Mouse (Mus musculus) lung, embryonic 14.5 days (tissue): ENCODE data around the gene Ppif. TPM values are rescaled to one million over a fixed set of nuclear protein-coding genes. Genes with fewer than 3 reads are reported as not detected.
A peak's percentile ranks its signal among the peaks of the same experiment; 100 is the strongest.

ENCODE experiments used
- ATAC-seq: fragments of 200-750 bp; cut with Nextera tagmentation; 2 replicates; pipeline ENCODE4 v1.8.0; 2017; ENCODE audit warnings: mild to moderate bottlenecking, moderate TSS enrichment, moderate library complexity; ENCODE audit not compliant: insufficient read depth
- DNase-seq: peaks from one replicate; pipeline ENCODE4 v3.0.0-alpha.2; 2015
- H3K27ac ChIP-seq: fragments of 300-500 bp; sonication (generic); 2 replicates; pipeline ENCODE4 v1.5.1; 2014; ENCODE audit warnings: low read depth, mild to moderate bottlenecking, moderate library complexity
- H3K27me3 ChIP-seq: fragments of 300-500 bp; sonication (generic); 2 replicates; pipeline ENCODE4 v1.6.1; 2014; ENCODE audit warnings: low read length, control low read depth; ENCODE audit not compliant: insufficient read depth
- H3K36me3 ChIP-seq: fragments of 300-500 bp; sonication (generic); 2 replicates; pipeline ENCODE4 v1.6.1; 2014; ENCODE audit warnings: control low read depth; ENCODE audit not compliant: insufficient read depth
- H3K4me1 ChIP-seq: fragments of 300-500 bp; sonication (generic); 2 replicates; pipeline ENCODE4 v1.6.1; 2014; ENCODE audit warnings: antibody characterized with exemption, control low read depth; ENCODE audit not compliant: insufficient read depth
- H3K4me2 ChIP-seq: fragments of 300-500 bp; sonication (generic); 2 replicates; pipeline ENCODE4 v1.6.1; 2014; ENCODE audit warnings: mild to moderate bottlenecking
- H3K4me3 ChIP-seq: fragments of 300-500 bp; sonication (generic); 2 replicates; pipeline ENCODE4 v1.5.1; 2014; ENCODE audit warnings: low read depth, low read length
- H3K9ac ChIP-seq: fragments of 300-500 bp; sonication (generic); 2 replicates; pipeline ENCODE4 v1.6.1; 2014
- H3K9me3 ChIP-seq: fragments of 300-500 bp; sonication (generic); 2 replicates; pipeline ENCODE4 v1.6.1; 2016; ENCODE audit warnings: low read depth, low read length, control low read depth
- CTCF ChIP-seq: IDR thresholded peaks from 2 replicates; pipeline ENCODE4 v1.5.1; 2016; ENCODE audit warnings: antibody characterized with exemption, low read depth
- WGBS: fragments of 180-500 bp; shearing (Covaris S2); extraction: QIAGEN DNeasy Blood & Tissue Kit; methylation state at CpG from one replicate; pipeline ENCODE4 v1.1.7; 2014; 5-methylcytosine and 5-hydroxymethylcytosine counted together
- polyA plus RNA-seq: library from polyadenylated mRNA; unstranded; fragments of >200 nt; fragmentation: Nextera tagmentation; extraction: Ambion mirVana; gene quantifications from 2 replicates; pipeline ENCODE4 v1.2.1, GENCODE M21; 2014

Ppif gene
- polyA plus RNA-seq, 1 experiment from 2014 or later = 29.2 TPM

DNA sequence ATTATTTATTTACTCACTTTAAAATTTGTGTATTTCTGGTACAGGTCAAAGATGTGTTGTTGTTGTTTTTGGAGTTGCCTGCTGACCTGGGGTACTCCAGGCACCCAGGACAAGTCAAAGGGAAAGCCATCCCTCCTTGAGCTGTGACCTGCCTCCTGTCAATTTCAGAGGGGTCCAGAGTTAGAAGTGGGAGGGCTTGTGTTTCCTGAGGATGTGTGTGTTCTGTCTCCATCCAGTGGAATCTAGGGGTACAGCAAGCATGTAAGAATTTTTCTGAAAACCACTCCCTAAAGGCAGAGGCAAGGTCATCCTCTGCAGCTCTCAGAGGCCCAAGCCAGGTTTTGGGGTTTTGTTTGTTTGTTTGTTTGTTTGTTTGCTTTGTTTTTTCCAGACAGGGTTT is 8.0 kb downstream of the Ppif start:
- Histone ChIP-seq H3K27me3 (no peaks in the 10 kb centered on the region), H3K36me3 (peaks cover 37% of the 10 kb centered on the region), H3K4me3 (no peak overlapping the region), H3K4me1 (no peaks in the 10 kb centered on the region; the same call in 1 of the 2 replicates), H3K9ac (no peak overlapping the region), H3K4me2 (no peak overlapping the region), H3K27ac (no peak overlapping the region), H3K9me3 (no peaks in the 10 kb centered on the region)
- peak; percentile 81 for TF ChIP-seq CTCF
- 0 out of 2 replicates have a peak, but pooled peaks have one; percentile 23 for ATAC-seq
- DNase-seq = peak; percentile 74

- H3K9ac ChIP-seq = no peak overlapping the region
- WGBS = 42% methylated on average over 5 of the region's 5 CpGs
Observed at GRCm38 (mm10) chr14:25707691-25708181, 13.8 kb downstream of the Ppif start.

DNA sequence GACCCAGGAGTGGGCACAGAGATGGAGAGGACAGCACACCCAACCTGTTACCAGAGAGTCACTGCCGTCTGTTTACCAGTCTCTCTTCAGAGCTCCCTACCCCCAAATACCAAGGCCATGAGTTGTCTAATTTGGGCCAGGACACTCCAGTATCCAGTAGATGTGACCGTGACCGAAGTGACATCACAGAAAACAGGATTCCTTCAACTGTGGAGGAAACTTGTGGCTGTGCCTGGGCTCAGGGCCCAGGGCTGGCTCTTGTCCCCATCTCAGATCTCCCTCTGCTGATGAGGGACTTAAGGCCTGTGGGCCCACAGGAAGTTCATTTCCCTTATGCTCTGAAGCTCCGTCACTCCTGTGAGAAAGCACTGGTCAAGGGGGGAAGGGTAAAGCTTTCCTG is 14.5 kb downstream of the Ppif start:
- Histone ChIP-seq H3K9ac (no peak overlapping the region), H3K27me3 (no peaks in the 10 kb centered on the region), H3K27ac (peak overlapping the region; percentile 78; the same call in 1 of the 2 replicates), H3K4me1 (peaks cover 21% of the 10 kb centered on the region), H3K4me3 (no peak overlapping the region), H3K9me3 (no peaks in the 10 kb centered on the region), H3K4me2 (no peak overlapping the region), H3K36me3 (no peaks in the 10 kb centered on the region)
- DNase-seq = peak; percentile 73
- no peak for TF ChIP-seq CTCF
- WGBS = 48% methylated on average over 4 of the region's 4 CpGs
- peak; percentile 15; the same call in 1 of the 2 replicates for ATAC-seq

More at GRCm38 (mm10) chr14:25707691-25708181, 13.8 kb downstream of the Ppif start:
- no peaks in the 10 kb centered on the region for H3K36me3 ChIP-seq
- no peaks in the 10 kb centered on the region for H3K27me3 ChIP-seq
- H3K4me1 ChIP-seq = peaks cover 21% of the 10 kb centered on the region
- no peaks in the 10 kb centered on the region for H3K9me3 ChIP-seq
- peak; percentile 95 for TF ChIP-seq CTCF
- ATAC-seq (no peak), DNase-seq (peak; percentile 92)
- no peak overlapping the region for H3K4me2 ChIP-seq
- peak overlapping the region; percentile 78; the same call in 1 of the 2 replicates for H3K27ac ChIP-seq
- no peak overlapping the region for H3K4me3 ChIP-seq

- no peak; the same call in 1 of the 2 replicates for ATAC-seq
- peak; percentile 5 for DNase-seq
Observed at GRCm38 (mm10) chr14:25708917-25709316, 15.0 kb downstream of the Ppif start.

GRCm38 (mm10) chr14:25710073-25710472 is 16.1 kb downstream of the Ppif start:
- H3K9me3 ChIP-seq = no peaks in the 10 kb centered on the region
- 21% methylated on average over 4 of the region's 4 CpGs for WGBS
- peaks cover 9% of the 10 kb centered on the region; the same call in 1 of the 2 replicates for H3K36me3 ChIP-seq
- H3K4me3 ChIP-seq = no peak overlapping the region
- TF ChIP-seq CTCF = no peak
- peaks cover 21% of the 10 kb centered on the region for H3K4me1 ChIP-seq
- H3K9ac ChIP-seq = no peak overlapping the region
- peak; percentile 73 for ATAC-seq
- H3K27ac ChIP-seq = peak overlapping the region; percentile 78; the same call in 1 of the 2 replicates
- H3K27me3 ChIP-seq = no peaks in the 10 kb centered on the region
- H3K4me2 ChIP-seq = no peak overlapping the region
- peak; percentile 84 for DNase-seq

More at GRCm38 (mm10) chr14:25708917-25709316, 15.0 kb downstream of the Ppif start:
- H3K9ac ChIP-seq = no peak overlapping the region
- H3K27me3 ChIP-seq = no peaks in the 10 kb centered on the region
- TF ChIP-seq CTCF = no peak
- no peaks in the 10 kb centered on the region for H3K9me3 ChIP-seq
- H3K27ac ChIP-seq = peak overlapping the region; percentile 78
- H3K4me3 ChIP-seq = no peak overlapping the region
- peaks cover 21% of the 10 kb centered on the region for H3K4me1 ChIP-seq
- no peak overlapping the region for H3K4me2 ChIP-seq
- 81% methylated on average over 2 of the region's 2 CpGs for WGBS
- H3K36me3 ChIP-seq = peaks cover 2% of the 10 kb centered on the region; the same call in 1 of the 2 replicates

- peak overlapping the region; percentile 78 for H3K27ac ChIP-seq
- no peaks in the 10 kb centered on the region for H3K9me3 ChIP-seq
- H3K4me2 ChIP-seq = no peak overlapping the region
- ATAC-seq (peak; percentile 29; the same call in 1 of the 2 replicates), DNase-seq (peak; percentile 54)
- peaks cover 21% of the 10 kb centered on the region for H3K4me1 ChIP-seq
- no peak overlapping the region for H3K9ac ChIP-seq
- no peak for TF ChIP-seq CTCF
- WGBS = 33% methylated on average over 4 of the region's 4 CpGs
- H3K27me3 ChIP-seq = no peaks in the 10 kb centered on the region
- H3K36me3 ChIP-seq = peaks cover 15% of the 10 kb centered on the region; the same call in 1 of the 2 replicates
- H3K4me3 ChIP-seq = no peak overlapping the region
Observed at GRCm38 (mm10) chr14:25710681-25711080, 16.7 kb downstream of the Ppif start.

DNA sequence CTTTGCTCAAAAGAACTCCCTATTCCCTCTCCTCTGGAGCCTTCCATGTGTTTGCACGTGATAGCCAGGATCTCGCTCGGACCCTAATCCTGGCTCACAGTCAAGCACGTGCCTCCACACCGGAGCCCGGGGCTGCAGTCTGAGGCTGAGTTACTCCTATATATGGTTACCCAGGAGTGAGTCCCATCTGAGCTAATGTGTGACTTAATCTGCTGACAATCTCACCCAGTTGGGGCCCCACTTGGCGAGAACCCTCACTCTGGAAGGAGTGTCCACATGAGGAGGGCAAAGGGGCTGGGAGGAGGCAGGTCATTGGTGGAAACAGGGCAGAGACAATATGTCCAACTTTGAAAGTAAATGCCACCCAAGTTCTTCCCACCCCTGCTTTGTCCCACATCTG is 17.2 kb downstream of the Ppif start:
- H3K27ac ChIP-seq = peak overlapping the region; percentile 78; the same call in 1 of the 2 replicates
- peak; percentile 36; the same call in 1 of the 2 replicates for ATAC-seq
- DNase-seq = peak; percentile 67
- no peaks in the 10 kb centered on the region for H3K27me3 ChIP-seq
- no peaks in the 10 kb centered on the region for H3K9me3 ChIP-seq
- H3K4me2 ChIP-seq = no peak overlapping the region
- no peak overlapping the region for H3K4me3 ChIP-seq
- peaks cover 20% of the 10 kb centered on the region; the same call in 1 of the 2 replicates for H3K36me3 ChIP-seq
- 16% methylated on average over 7 of the region's 7 CpGs for whole genome bisulfite sequencing
- peaks cover 21% of the 10 kb centered on the region for H3K4me1 ChIP-seq
- TF ChIP-seq CTCF = no peak
- no peak overlapping the region for H3K9ac ChIP-seq
